In the genomic region with DNA sequence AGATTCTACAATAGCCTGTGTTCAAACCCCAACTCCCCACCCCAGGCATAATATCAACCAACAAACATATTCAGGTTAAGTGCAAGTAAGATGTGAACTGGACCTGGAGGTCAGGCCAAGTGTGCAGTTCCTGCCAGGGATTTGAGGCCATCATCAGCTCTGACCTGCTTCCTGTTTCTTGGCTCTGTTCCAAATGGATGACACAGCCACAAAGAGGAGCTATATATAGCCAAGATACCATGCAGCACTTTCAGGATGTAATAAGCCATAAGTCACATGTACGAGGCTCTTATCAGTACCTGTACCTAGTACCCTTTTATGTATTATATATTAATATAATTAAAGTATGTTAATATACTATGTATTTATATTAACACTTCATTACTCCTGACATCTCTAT, we compare ENCODE assay signal across 11 mouse cellular contexts. TPM values are rescaled to one million over a fixed set of nuclear protein-coding genes. Genes with fewer than 3 reads are reported as not detected.
DNase-seq lines count a peak whose midpoint lies in the region; ATAC-seq and TF ChIP-seq lines count a peak whose summit lies in the region.
"Had no signal": no experiment of that assay in that cellular context is flagged by ENCODE, and none has a peak within 500 bp of the region (broad histone marks: within the 10 kb centered on the region; RNA-seq: fewer than 3 reads in every experiment).

No protein-coding gene starts in this region.

- 0 out of 2 replicates have a peak, but pooled peaks cover 7% of the 10 kb centered on the region for H3K9me3 ChIP-seq in forebrain, embryonic 13.5 days (replicated peaks)
- H3K9me3 ChIP-seq in forebrain, postnatal 0 days (ENCODE audit: low read length) = no peaks in the 10 kb centered on the region
- peaks cover 3% of the 10 kb centered on the region; the same call in 1 of the 2 replicates for H3K9me3 ChIP-seq in lung, embryonic 16.5 days (ENCODE audit: control insufficient read depth, low read length)
- H3K9me3 ChIP-seq in neural tube, embryonic 15.5 days (replicated peaks) = no peaks in the 10 kb centered on the region
- H3K9me3 ChIP-seq: embryonic facial prominence, embryonic 12.5 days had no signal

- 86% methylated on average over 1 of the region's 1 CpGs for WGBS in forebrain, embryonic 13.5 days
- WGBS in forebrain, postnatal 0 days = 78% methylated on average over 1 of the region's 1 CpGs
- 39% methylated on average over 1 of the region's 1 CpGs for WGBS in lung, embryonic 16.5 days
- 59% methylated on average over 1 of the region's 1 CpGs for WGBS in neural tube, embryonic 15.5 days

- 0 out of 2 replicates have a peak, but pooled peaks have one; percentile 31 for ATAC-seq in forebrain, embryonic 13.5 days
- no peak for ATAC-seq in forebrain, postnatal 0 days
- ATAC-seq in lung, embryonic 16.5 days (ENCODE audit: low read depth) = 0 out of 2 replicates have a peak, but pooled peaks have one; percentile 16
- peak; percentile 21; the same call in 1 of the 2 replicates for ATAC-seq in granulocyte monocyte progenitor cell, adult 5-6 weeks (replicated peaks; ENCODE audit: poor library complexity, severe bottlenecking)
- ATAC-seq in neural tube, embryonic 15.5 days (ENCODE audit: low FRiP score) = 0 out of 2 replicates have a peak, but pooled peaks have one; percentile 21

- H3K4me1 ChIP-seq in forebrain, embryonic 13.5 days = 0 out of 2 replicates have a peak, but pooled peaks cover 3% of the 10 kb centered on the region
- no peaks in the 10 kb centered on the region for H3K4me1 ChIP-seq in forebrain, postnatal 0 days (ENCODE audit: insufficient read depth)
- H3K4me1 ChIP-seq in lung, embryonic 16.5 days (replicated peaks; ENCODE audit: control insufficient read depth, insufficient read depth, low read length) = peaks cover 7% of the 10 kb centered on the region; the same call in 1 of the 2 replicates
- peaks cover 10% of the 10 kb centered on the region for H3K4me1 ChIP-seq in neural tube, embryonic 15.5 days

- TF ChIP-seq CTCF in forebrain, postnatal 0 days (IDR thresholded peaks at IDR 0.05; ENCODE audit: low read depth) = no peak

- no peak overlapping the region for H3K27ac ChIP-seq in forebrain, embryonic 13.5 days
- no peak overlapping the region for H3K27ac ChIP-seq in forebrain, postnatal 0 days (ENCODE audit: low read depth, low read length)
- H3K27ac ChIP-seq in lung, embryonic 16.5 days (ENCODE audit: low read length) = no peak overlapping the region
- no peak overlapping the region for H3K27ac ChIP-seq in neural tube, embryonic 15.5 days (replicated peaks)
- H3K27ac ChIP-seq: embryonic facial prominence, embryonic 12.5 days had no signal

- H3K36me3 ChIP-seq in forebrain, embryonic 13.5 days (ENCODE audit: poor library complexity, severe bottlenecking) = no peaks in the 10 kb centered on the region
- H3K36me3 ChIP-seq in forebrain, postnatal 0 days (ENCODE audit: insufficient read depth) = no peaks in the 10 kb centered on the region
- peaks cover 3% of the 10 kb centered on the region; the same call in 1 of the 2 replicates for H3K36me3 ChIP-seq in lung, embryonic 16.5 days (ENCODE audit: control insufficient read depth, insufficient read depth, low read length)
- no peaks in the 10 kb centered on the region for H3K36me3 ChIP-seq in neural tube, embryonic 15.5 days

- no peaks in the 10 kb centered on the region for H3K27me3 ChIP-seq in forebrain, embryonic 13.5 days
- H3K27me3 ChIP-seq in forebrain, postnatal 0 days (ENCODE audit: insufficient read depth, low read length) = no peaks in the 10 kb centered on the region
- no peaks in the 10 kb centered on the region for H3K27me3 ChIP-seq in lung, embryonic 16.5 days (ENCODE audit: control insufficient read depth, insufficient read depth, low read depth, low read length)
- no peaks in the 10 kb centered on the region for H3K27me3 ChIP-seq in neural tube, embryonic 15.5 days (replicated peaks)
- H3K27me3 ChIP-seq: embryonic facial prominence, embryonic 12.5 days had no signal

- no peak overlapping the region for H3K4me3 ChIP-seq in forebrain, embryonic 13.5 days
- no peak overlapping the region for H3K4me3 ChIP-seq in forebrain, postnatal 0 days (ENCODE audit: low read depth, low read length)
- H3K4me3 ChIP-seq in lung, embryonic 16.5 days (ENCODE audit: low read length) = no peak overlapping the region
- H3K4me3 ChIP-seq in neural tube, embryonic 15.5 days (replicated peaks) = no peak overlapping the region
- H3K4me3 ChIP-seq: embryonic facial prominence, embryonic 12.5 days had no signal

- DNase-seq in forebrain, postnatal 0 days = no peak
- DNase-seq in lung, postnatal 25 days (ENCODE audit: low spot score) = no peak
- DNase-seq in adipocyte (ENCODE audit: low spot score) = no peak
- DNase-seq in ovary, postnatal 10 days (ENCODE audit: low spot score) = no peak
- DNase-seq: kidney, postnatal 10 days; midbrain, embryonic 14.5 days had no signal

- no peak overlapping the region for H3K4me2 ChIP-seq in forebrain, embryonic 13.5 days
- H3K4me2 ChIP-seq in forebrain, postnatal 0 days (ENCODE audit: low read depth) = no peak overlapping the region
- no peak overlapping the region for H3K4me2 ChIP-seq in lung, embryonic 16.5 days (ENCODE audit: low read depth, low read length)
- no peak overlapping the region for H3K4me2 ChIP-seq in neural tube, embryonic 15.5 days
- H3K4me2 ChIP-seq: embryonic facial prominence, embryonic 12.5 days had no signal

- no peak overlapping the region for H3K9ac ChIP-seq in forebrain, embryonic 13.5 days
- no peak overlapping the region for H3K9ac ChIP-seq in forebrain, postnatal 0 days
- no peak overlapping the region for H3K9ac ChIP-seq in lung, embryonic 16.5 days (ENCODE audit: low read length)
- no peak overlapping the region for H3K9ac ChIP-seq in neural tube, embryonic 15.5 days (replicated peaks)
- H3K9ac ChIP-seq: embryonic facial prominence, embryonic 12.5 days had no signal

RNA-seq across cellular contexts. Expression of gene Tram2, which starts 10.5 kb away (rescaled TPM):
- 2.3 TPM in 2 replicates for polyA plus RNA-seq in forebrain, embryonic 13.5 days (2015; fragmentation: Nextera tagmentation; extraction: Ambion mirVana)
- total RNA-seq in forebrain, postnatal 0 days (2014; rRNA removed) = 0.85 and 1.9 TPM in 2 replicates
- polyA plus RNA-seq in forebrain, postnatal 0 days (2015; fragmentation: Nextera tagmentation; extraction: Ambion mirVana) = 0.98 and 1.3 TPM in 2 replicates
- 7.8 and 8.6 TPM in 2 replicates for polyA plus RNA-seq in lung, embryonic 16.5 days (2015; fragmentation: Nextera tagmentation; extraction: Ambion mirVana)
- 8.9 and 9.3 TPM in 2 replicates for total RNA-seq in granulocyte monocyte progenitor cell, adult 5-6 weeks (2014; fragmentation: Nextera tagmentation)
- total RNA-seq in granulocyte monocyte progenitor cell, adult 5-6 weeks (2017) = 2.2 and 4.0 TPM in 2 replicates
- 2.2 and 3.1 TPM in 2 replicates for polyA plus RNA-seq in neural tube, embryonic 15.5 days (2015; fragmentation: Nextera tagmentation; extraction: Ambion mirVana)
